Mouse (Mus musculus) liver, postnatal 0 days (tissue): Measurements from ENCODE around the gene Rab11fip4.

Experiments used
- CTCF ChIP-seq: sonication (generic); IDR thresholded peaks from 2 replicates; pipeline ENCODE4 v1.5.1; 2016; ENCODE audit warnings: antibody characterized with exemption, low read depth
- EP300 ChIP-seq: IDR thresholded peaks from 2 replicates; pipeline ENCODE4 v1.6.1; 2016; ENCODE audit warnings: antibody characterized with exemption, low read depth, mild to moderate bottlenecking

DNA sequence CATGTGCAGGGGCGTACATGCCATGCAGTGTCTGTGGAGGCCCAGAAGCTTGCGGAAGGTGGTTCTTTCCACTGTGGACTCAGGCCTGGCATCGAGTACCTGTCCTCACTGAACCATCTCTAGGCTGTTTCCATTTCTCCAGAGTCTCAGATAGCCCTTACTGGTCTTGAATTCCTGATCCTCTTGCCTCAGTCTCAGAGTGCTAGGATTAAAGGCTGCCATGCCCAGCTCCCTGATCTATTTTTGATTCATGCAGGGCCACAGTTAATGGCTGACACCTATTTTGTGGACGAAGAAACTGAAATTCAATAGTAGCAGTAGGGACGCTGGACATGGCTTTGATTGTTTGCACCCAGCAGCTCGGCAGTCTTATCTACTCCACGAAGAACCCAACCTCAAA is 110.5 kb downstream of the Rab11fip4 start:
- TF ChIP-seq CTCF (no peak), EP300 (no peak)
